Mouse (Mus musculus): Measurements from ENCODE around the gene Efcab9. TPM values are rescaled to one million over a fixed set of nuclear protein-coding genes. Genes with fewer than 3 reads are reported as not detected.

The Efcab9 gene
- polyA plus RNA-seq, 1 experiment, result not detected

DNA sequence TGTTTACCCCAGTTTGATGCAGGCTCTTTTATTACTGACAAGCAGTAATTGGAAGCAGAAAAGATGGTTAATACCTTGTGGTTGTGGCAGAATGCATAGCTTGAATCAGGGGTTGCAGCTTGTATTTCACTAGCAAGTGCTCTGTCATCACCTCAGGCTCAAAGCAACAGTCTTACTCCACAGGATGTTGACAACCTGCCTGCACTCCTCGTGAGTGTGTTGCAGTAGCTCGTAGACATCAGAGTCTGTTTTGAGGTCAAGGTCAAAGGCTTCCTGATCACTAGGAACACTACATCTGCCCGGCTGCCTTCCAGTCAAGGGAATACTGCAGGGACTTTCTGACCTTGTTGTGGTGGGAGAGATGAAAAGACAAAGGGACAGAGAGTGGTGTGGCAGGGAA is 45.3 kb downstream of the Efcab9 start:
- H3K4me3 ChIP-seq (ENCODE audit: insufficient read depth, low read length), result no peak overlapping the region
- H3K27ac ChIP-seq (ENCODE audit: insufficient read depth, low read length), result no peak overlapping the region
- peaks cover 4% of the 10 kb centered on the region; the same call in 1 of the 2 replicates for H3K4me1 ChIP-seq (ENCODE audit: control insufficient read depth, insufficient read depth, low read length)
- TF ChIP-seq POLR2A (IDR thresholded peaks at IDR 0.05; ENCODE audit: low read depth, low read length) (no peak), CTCF (IDR thresholded peaks at IDR 0.05; ENCODE audit: borderline replicate concordance, insufficient read depth, low read length) (no peak)

DNA sequence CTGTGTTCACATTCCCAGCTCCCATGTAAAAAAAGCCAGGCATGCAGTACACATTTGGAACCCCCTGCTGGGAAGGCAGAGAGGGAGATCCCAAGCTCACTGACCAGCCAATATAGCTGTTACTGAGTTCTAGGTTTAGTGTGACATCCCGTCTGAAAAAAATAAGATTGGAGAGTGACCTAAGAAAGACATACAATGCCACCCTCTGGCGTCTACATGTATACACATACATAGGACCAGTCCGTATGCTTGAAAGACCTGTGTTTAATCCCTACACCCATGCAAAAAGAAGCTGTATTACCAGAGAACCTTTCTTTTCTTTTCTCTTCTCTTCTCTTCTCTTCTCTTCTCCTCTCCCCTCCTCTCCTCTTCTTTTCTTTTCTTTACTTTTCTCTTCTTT is 46.6 kb downstream of the Efcab9 start:
- no peak overlapping the region for H3K27ac ChIP-seq (ENCODE audit: insufficient read depth, low read length)
- H3K4me3 ChIP-seq (ENCODE audit: insufficient read depth, low read length), result no peak overlapping the region
- no peak for TF ChIP-seq POLR2A (IDR thresholded peaks at IDR 0.05; ENCODE audit: low read depth, low read length)
- TF ChIP-seq CTCF (IDR thresholded peaks at IDR 0.05; ENCODE audit: borderline replicate concordance, insufficient read depth, low read length), result no peak
- H3K4me1 ChIP-seq (ENCODE audit: control insufficient read depth, insufficient read depth, low read length), result peaks cover 4% of the 10 kb centered on the region; the same call in 1 of the 2 replicates

DNA sequence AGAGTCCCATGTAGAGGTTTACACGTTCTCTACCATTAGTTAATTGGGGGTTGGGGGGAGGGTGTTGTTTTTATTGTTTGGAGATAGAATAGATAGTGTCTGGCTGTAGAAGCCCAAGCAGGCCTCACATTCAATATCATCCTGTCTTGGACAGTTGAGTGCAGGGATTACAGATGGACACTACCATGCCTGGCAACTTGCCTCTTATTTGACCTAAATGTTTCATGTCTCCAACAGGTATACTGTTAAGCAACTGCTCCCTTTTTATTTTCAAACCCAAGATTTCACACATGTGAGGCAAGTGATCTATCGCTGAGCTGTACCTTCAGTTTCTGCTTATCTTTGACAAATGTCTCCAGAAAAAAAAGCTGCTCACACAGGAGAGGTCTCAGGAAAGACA is 50.4 kb downstream of the Efcab9 start:
- Histone ChIP-seq H3K27ac (ENCODE audit: insufficient read depth, low read length) (no peak overlapping the region), H3K4me3 (ENCODE audit: insufficient read depth, low read length) (no peak overlapping the region), H3K4me1 (ENCODE audit: control insufficient read depth, insufficient read depth, low read length) (no peaks in the 10 kb centered on the region)
- TF ChIP-seq POLR2A (IDR thresholded peaks at IDR 0.05; ENCODE audit: low read depth, low read length), result no peak
- TF ChIP-seq CTCF (IDR thresholded peaks at IDR 0.05; ENCODE audit: borderline replicate concordance, insufficient read depth, low read length), result no peak

DNA sequence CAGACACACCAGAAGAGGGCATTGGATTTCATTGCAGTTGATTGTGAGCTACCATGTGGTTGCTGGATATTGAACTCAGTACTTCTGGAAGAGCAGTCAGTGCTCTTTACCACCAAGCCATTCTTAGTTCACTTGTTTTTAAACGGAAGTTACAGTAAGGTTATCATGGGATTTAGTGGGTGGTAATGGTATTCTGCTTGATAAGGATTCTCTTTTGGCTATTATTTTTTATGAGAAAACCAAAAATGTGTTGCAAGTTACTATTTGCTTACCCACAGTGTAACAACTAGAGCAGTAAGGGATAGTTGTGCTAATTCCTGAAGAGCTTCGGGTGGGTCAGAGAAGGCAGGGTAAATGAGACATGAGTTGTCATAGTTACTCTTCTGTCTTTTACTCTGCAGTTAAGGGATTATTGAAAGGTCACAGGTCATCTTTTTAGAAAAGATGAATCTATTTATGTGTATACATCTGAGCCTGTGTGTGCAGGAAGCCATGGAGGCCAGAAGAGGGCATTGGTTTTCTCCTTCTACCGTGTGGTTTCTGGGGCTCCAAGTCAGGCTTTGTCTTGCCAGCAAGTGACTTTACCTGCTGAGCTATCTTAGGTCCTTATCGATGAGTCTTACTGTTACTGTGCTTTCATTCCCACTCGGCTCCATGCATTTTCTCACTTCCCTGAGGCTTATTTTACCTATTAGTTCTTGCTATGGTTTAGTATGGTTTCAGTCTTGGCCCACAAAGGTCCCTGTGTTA is 56.2 kb downstream of the Efcab9 start:
- Histone ChIP-seq H3K4me1 (ENCODE audit: control insufficient read depth, insufficient read depth, low read length) (peaks cover 3% of the 10 kb centered on the region; the same call in 1 of the 2 replicates), H3K27ac (ENCODE audit: insufficient read depth, low read length) (no peak overlapping the region), H3K4me3 (ENCODE audit: insufficient read depth, low read length) (no peak overlapping the region)
- TF ChIP-seq POLR2A (IDR thresholded peaks at IDR 0.05; ENCODE audit: low read depth, low read length), result no peak
- no peak for TF ChIP-seq CTCF (IDR thresholded peaks at IDR 0.05; ENCODE audit: borderline replicate concordance, insufficient read depth, low read length)

DNA sequence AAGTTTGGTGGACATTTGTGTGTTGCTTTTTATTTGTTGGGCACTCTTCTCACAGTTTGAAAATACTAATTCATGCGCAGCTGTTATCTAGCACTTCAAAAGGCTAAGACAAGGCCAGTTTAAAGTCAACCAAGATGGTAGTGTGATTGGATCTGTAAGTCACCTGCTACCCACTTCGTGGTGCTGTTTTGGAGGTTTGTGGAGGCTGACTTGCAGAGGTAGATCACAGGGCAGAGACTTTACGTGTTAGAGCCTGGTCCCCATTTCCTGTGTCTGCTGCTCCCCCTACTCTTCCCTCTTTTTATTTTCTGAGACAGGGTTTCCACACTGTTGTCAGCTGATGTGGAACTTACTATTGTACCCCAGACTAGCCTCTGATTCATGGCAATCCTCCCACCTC is 57.2 kb downstream of the Efcab9 start:
- Histone ChIP-seq H3K4me3 (ENCODE audit: insufficient read depth, low read length) (no peak overlapping the region), H3K27ac (ENCODE audit: insufficient read depth, low read length) (no peak overlapping the region), H3K4me1 (ENCODE audit: control insufficient read depth, insufficient read depth, low read length) (peaks cover 3% of the 10 kb centered on the region; the same call in 1 of the 2 replicates)
- TF ChIP-seq CTCF (IDR thresholded peaks at IDR 0.05; ENCODE audit: borderline replicate concordance, insufficient read depth, low read length), result no peak
- no peak for TF ChIP-seq POLR2A (IDR thresholded peaks at IDR 0.05; ENCODE audit: low read depth, low read length)

Other genes with a start within 250 kb of the Efcab9 start
- gene Hba-a1, start 248.6 kb downstream of the Efcab9 start, polyA plus RNA-seq (2011; ENCODE audit: insufficient read length, low read depth, missing spikeins), result not detected in 2 replicates
- gene Hbq1b, start 245.1 kb downstream of the Efcab9 start, polyA plus RNA-seq (2011; ENCODE audit: insufficient read length, low read depth, missing spikeins), result not detected in 2 replicates
- not detected in 2 replicates for gene Hba-a2, start 235.6 kb downstream of the Efcab9 start, polyA plus RNA-seq (2011; ENCODE audit: insufficient read length, low read depth, missing spikeins)
- not detected in 2 replicates for gene Hbq1a, start 232.0 kb downstream of the Efcab9 start, polyA plus RNA-seq (2011; ENCODE audit: insufficient read length, low read depth, missing spikeins)
- 53.6 and 58.8 TPM in 2 replicates for gene Sh3pxd2b, start 184.3 kb downstream of the Efcab9 start, polyA plus RNA-seq (2011; ENCODE audit: insufficient read length, low read depth, missing spikeins)
- 37.1 and 47.0 TPM in 2 replicates for gene Ubtd2, start 76.7 kb downstream of the Efcab9 start, polyA plus RNA-seq (2011; ENCODE audit: insufficient read length, low read depth, missing spikeins)
- 4.4 and 6.1 TPM in 2 replicates for gene Stk10, start 1.2 kb upstream of the Efcab9 start, polyA plus RNA-seq (2011; ENCODE audit: insufficient read length, low read depth, missing spikeins)
- 72.6 and 77.9 TPM in 2 replicates for gene Fbxw11, start 110.6 kb upstream of the Efcab9 start, polyA plus RNA-seq (2011; ENCODE audit: insufficient read length, low read depth, missing spikeins)

Measured in embryonic fibroblast, embryonic 13.5 days (primary cell).